Mouse (Mus musculus): ENCODE measurements around the gene C1qtnf3. TPM values are rescaled to one million over a fixed set of nuclear protein-coding genes. Genes with fewer than 3 reads are reported as not detected.
"Not testable (repeated sequence)": the region's sequence is repeated elsewhere in the genome, so short reads cannot be mapped to it uniquely, and the experiment has no call there.

Gene C1qtnf3
- polyA plus RNA-seq, 1 experiment from 2014 or later = 0.81 TPM

- no peak for DNase-seq (ENCODE audit: low spot score)
- Histone ChIP-seq H3K9ac (ENCODE audit: low read length) (no peak overlapping the region), H3K4me2 (ENCODE audit: low read depth, low read length, severe bottlenecking) (no peak overlapping the region), H3K4me1 (replicated peaks; ENCODE audit: control insufficient read depth, insufficient read depth, low read length) (no peaks in the 10 kb centered on the region; the same call in 1 of the 2 replicates), H3K27me3 (ENCODE audit: control insufficient read depth, insufficient read depth, low read length) (no peaks in the 10 kb centered on the region), H3K9me3 (ENCODE audit: control insufficient read depth, low read length) (no peaks in the 10 kb centered on the region), H3K27ac (ENCODE audit: low read depth, low read length) (no peak overlapping the region), H3K4me3 (ENCODE audit: low read depth, low read length) (no peak overlapping the region), H3K36me3 (ENCODE audit: control insufficient read depth, insufficient read depth, low read length) (no peaks in the 10 kb centered on the region)
- no peak for ATAC-seq (replicated peaks; ENCODE audit: low FRiP score)
Measured at GRCm38 (mm10) chr15:10977151-10977550, 25.0 kb downstream of the C1qtnf3 start.

DNA sequence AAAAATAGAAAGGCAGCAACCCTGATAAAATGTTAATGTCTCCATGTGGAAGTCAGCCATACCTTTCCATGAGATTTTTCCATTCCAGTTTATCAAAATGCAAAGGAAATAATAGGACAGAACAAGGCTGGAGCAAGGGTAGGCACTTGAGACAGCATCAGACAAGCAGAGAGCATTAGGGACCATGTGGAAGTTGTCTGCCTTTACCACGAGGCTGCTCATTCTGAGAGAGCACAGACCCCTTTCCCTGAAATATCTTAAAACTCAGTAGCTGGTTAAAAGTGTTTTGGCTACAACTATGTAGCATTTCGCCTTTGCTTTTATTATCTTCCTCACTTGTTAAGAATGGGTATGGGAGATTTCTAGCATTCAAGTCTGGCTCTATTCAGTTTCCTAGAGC lies 28.6 kb downstream of the C1qtnf3 start:
- Histone ChIP-seq H3K27me3 (ENCODE audit: control insufficient read depth, insufficient read depth, low read length) (no peaks in the 10 kb centered on the region), H3K9me3 (ENCODE audit: control insufficient read depth, low read length) (no peaks in the 10 kb centered on the region), H3K4me1 (replicated peaks; ENCODE audit: control insufficient read depth, insufficient read depth, low read length) (peaks cover 2% of the 10 kb centered on the region; the same call in 1 of the 2 replicates), H3K9ac (ENCODE audit: low read length) (peak overlapping the region; percentile 76; the same call in 1 of the 2 replicates), H3K27ac (ENCODE audit: low read depth, low read length) (no peak overlapping the region), H3K4me2 (ENCODE audit: low read depth, low read length, severe bottlenecking) (peak overlapping the region; percentile 65; the same call in 1 of the 2 replicates), H3K36me3 (ENCODE audit: control insufficient read depth, insufficient read depth, low read length) (no peaks in the 10 kb centered on the region), H3K4me3 (ENCODE audit: low read depth, low read length) (peak overlapping the region; percentile 66; the same call in 1 of the 2 replicates)
- ATAC-seq (replicated peaks; ENCODE audit: low FRiP score) (no peak), DNase-seq (ENCODE audit: low spot score) (no peak)
- WGBS = 62% methylated on average over 2 of the region's 2 CpGs

DNA sequence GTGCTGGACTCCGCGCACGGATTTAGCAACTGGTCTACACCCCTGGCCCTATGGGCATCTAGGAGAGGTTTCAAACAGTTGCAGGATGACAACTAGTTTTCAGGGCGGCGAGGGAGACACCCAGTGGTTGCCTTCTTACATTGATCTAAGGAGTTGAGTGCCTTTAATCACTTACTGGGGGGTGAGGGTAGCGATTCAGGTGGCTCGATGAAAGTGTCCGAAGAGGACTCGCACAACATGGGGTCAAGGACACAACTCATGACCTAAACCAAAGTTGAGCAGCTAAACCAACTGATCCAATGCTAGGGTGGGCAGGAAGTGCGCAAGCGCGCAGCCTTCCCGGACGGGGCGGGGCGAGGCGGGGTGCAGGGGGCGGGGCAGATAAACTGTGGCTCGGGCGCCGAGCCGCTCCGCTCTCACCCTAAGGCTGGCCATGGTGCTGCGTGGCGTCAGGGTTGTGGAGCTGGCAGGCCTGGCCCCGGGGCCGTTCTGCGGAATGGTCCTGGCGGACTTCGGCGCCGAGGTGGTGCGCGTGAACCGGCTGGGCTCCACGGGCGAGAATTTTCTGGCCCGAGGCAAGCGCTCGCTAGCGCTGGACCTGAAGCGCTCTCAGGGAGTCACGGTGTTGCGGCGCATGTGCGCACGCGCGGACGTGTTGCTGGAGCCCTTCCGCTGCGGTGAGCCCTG lies 29.4 kb downstream of the C1qtnf3 start, which contains the start of gene Amacr:
Gene Amacr, plus strand, starts transcription at position 380 of the 687 bp plus-strand sequence.
- Histone ChIP-seq H3K4me1 (replicated peaks; ENCODE audit: control insufficient read depth, insufficient read depth, low read length) (peaks cover 2% of the 10 kb centered on the region; the same call in 1 of the 2 replicates), H3K27me3 (ENCODE audit: control insufficient read depth, insufficient read depth, low read length) (no peaks in the 10 kb centered on the region), H3K27ac (ENCODE audit: low read depth, low read length) (0 out of 2 replicates have a peak within 1 kb of the TSS, but pooled peaks have one; percentile 12), H3K36me3 (ENCODE audit: control insufficient read depth, insufficient read depth, low read length) (no peaks in the 10 kb centered on the region), H3K4me2 (ENCODE audit: low read depth, low read length, severe bottlenecking) (peak within 1 kb of the TSS; percentile 65), H3K4me3 (ENCODE audit: low read depth, low read length) (peak within 1 kb of the TSS; percentile 66), H3K9ac (ENCODE audit: low read length) (peak within 1 kb of the TSS; percentile 76), H3K9me3 (ENCODE audit: control insufficient read depth, low read length) (no peaks in the 10 kb centered on the region)
- ATAC-seq (replicated peaks; ENCODE audit: low FRiP score) (peak; percentile 100), DNase-seq (ENCODE audit: low spot score) (peak; percentile 94)
- WGBS = under 1% methylated on average over 52 of the region's 52 CpGs

GRCm38 (mm10) chr15:10982064-10982435 lies 29.9 kb downstream of the C1qtnf3 start:
- Histone ChIP-seq H3K9me3 (ENCODE audit: control insufficient read depth, low read length) (no peaks in the 10 kb centered on the region), H3K4me1 (replicated peaks; ENCODE audit: control insufficient read depth, insufficient read depth, low read length) (peaks cover 2% of the 10 kb centered on the region; the same call in 1 of the 2 replicates), H3K9ac (ENCODE audit: low read length) (peak overlapping the region; percentile 76), H3K27me3 (ENCODE audit: control insufficient read depth, insufficient read depth, low read length) (no peaks in the 10 kb centered on the region), H3K4me2 (ENCODE audit: low read depth, low read length, severe bottlenecking) (peak overlapping the region; percentile 65), H3K4me3 (ENCODE audit: low read depth, low read length) (peak overlapping the region; percentile 66), H3K36me3 (ENCODE audit: control insufficient read depth, insufficient read depth, low read length) (no peaks in the 10 kb centered on the region), H3K27ac (ENCODE audit: low read depth, low read length) (no peak overlapping the region)
- 7% methylated on average over 6 of the region's 6 CpGs for WGBS
- DNase-seq (ENCODE audit: low spot score) (no peak), ATAC-seq (replicated peaks; ENCODE audit: low FRiP score) (peak; percentile 34)

DNA sequence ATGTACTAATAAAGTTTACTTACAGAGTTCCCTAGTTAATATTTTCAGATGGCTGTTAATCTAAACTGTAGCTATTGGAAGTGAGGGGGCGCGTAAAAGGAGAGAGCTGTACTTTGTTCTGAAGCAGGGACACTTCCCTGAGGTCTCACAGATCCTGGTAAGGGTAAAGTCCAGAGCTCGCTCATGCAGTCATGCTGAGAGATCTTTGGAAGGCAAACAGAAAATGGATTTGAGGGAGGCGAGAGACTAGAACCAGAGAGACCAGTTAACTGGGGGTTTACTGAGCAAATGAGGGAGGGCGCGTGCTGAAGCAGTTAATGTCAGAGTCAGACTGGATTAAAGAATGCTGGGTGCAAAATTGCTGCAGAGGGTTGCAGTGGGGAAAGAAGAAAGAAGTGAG lies 33.6 kb downstream of the C1qtnf3 start:
- H3K27ac ChIP-seq (ENCODE audit: low read depth, low read length) = no peak overlapping the region

GRCm38 (mm10) chr15:10986477-10986876 lies 34.3 kb downstream of the C1qtnf3 start:
- WGBS = 75% methylated on average over 2 of the region's 2 CpGs

More for the DNA sequence above, 33.6 kb downstream of the C1qtnf3 start:
- no peaks in the 10 kb centered on the region for H3K36me3 ChIP-seq (ENCODE audit: control insufficient read depth, insufficient read depth, low read length)
- ATAC-seq (replicated peaks; ENCODE audit: low FRiP score) = no peak
- no peaks in the 10 kb centered on the region for H3K9me3 ChIP-seq (ENCODE audit: control insufficient read depth, low read length)
- H3K4me3 ChIP-seq (ENCODE audit: low read depth, low read length) = no peak overlapping the region
- H3K4me2 ChIP-seq (ENCODE audit: low read depth, low read length, severe bottlenecking) = no peak overlapping the region
- H3K4me1 ChIP-seq (replicated peaks; ENCODE audit: control insufficient read depth, insufficient read depth, low read length) = peaks cover 2% of the 10 kb centered on the region; the same call in 1 of the 2 replicates
- no peak for DNase-seq (ENCODE audit: low spot score)
- H3K27me3 ChIP-seq (ENCODE audit: control insufficient read depth, insufficient read depth, low read length) = no peaks in the 10 kb centered on the region
- H3K9ac ChIP-seq (ENCODE audit: low read length) = no peak overlapping the region; the same call in 1 of the 2 replicates
- 88% methylated on average over 6 of the region's 6 CpGs for WGBS

GRCm38 (mm10) chr15:10990411-10990810 lies 38.3 kb downstream of the C1qtnf3 start:
- Histone ChIP-seq H3K27me3 (ENCODE audit: control insufficient read depth, insufficient read depth, low read length) (no peaks in the 10 kb centered on the region), H3K9me3 (ENCODE audit: control insufficient read depth, low read length) (no peaks in the 10 kb centered on the region), H3K4me1 (replicated peaks; ENCODE audit: control insufficient read depth, insufficient read depth, low read length) (no peaks in the 10 kb centered on the region), H3K4me3 (ENCODE audit: low read depth, low read length) (no peak overlapping the region), H3K4me2 (ENCODE audit: low read depth, low read length, severe bottlenecking) (no peak overlapping the region), H3K9ac (ENCODE audit: low read length) (no peak overlapping the region), H3K36me3 (ENCODE audit: control insufficient read depth, insufficient read depth, low read length) (no peaks in the 10 kb centered on the region), H3K27ac (ENCODE audit: low read depth, low read length) (no peak overlapping the region)
- ATAC-seq (replicated peaks; ENCODE audit: low FRiP score) = no peak
- DNase-seq (ENCODE audit: low spot score) = no peak
- 71% methylated on average over 2 of the region's 2 CpGs for WGBS

More at GRCm38 (mm10) chr15:10986477-10986876, 34.3 kb downstream of the C1qtnf3 start:
- not testable (repeated sequence) for H3K4me1 ChIP-seq (replicated peaks; ENCODE audit: control insufficient read depth, insufficient read depth, low read length); H3K9ac ChIP-seq (ENCODE audit: low read length); DNase-seq (ENCODE audit: low spot score); H3K4me2 ChIP-seq (ENCODE audit: low read depth, low read length, severe bottlenecking); H3K27ac ChIP-seq (ENCODE audit: low read depth, low read length); H3K36me3 ChIP-seq (ENCODE audit: control insufficient read depth, insufficient read depth, low read length); H3K4me3 ChIP-seq (ENCODE audit: low read depth, low read length); H3K9me3 ChIP-seq (ENCODE audit: control insufficient read depth, low read length); ATAC-seq (replicated peaks; ENCODE audit: low FRiP score); H3K27me3 ChIP-seq (ENCODE audit: control insufficient read depth, insufficient read depth, low read length)

DNA sequence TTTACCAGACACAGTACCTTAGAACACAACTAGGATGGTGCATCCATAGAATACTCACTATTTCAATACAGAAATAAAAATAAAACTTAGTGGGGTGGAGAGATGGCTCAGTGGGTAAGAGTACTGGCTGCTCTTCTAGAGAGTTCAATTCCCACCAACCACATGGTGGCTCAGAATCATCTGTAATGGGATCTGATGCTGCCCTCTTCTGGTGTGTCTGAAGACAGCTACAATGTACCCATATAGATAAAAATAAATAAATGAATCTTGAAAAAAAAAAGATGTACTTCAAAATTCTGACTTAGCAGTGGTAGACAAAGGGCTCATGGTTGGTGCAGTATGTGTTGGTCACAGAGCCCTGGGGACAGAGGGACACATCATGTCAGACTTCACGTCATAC lies 39.4 kb downstream of the C1qtnf3 start:
- Histone ChIP-seq H3K4me2 (ENCODE audit: low read depth, low read length, severe bottlenecking) (no peak overlapping the region), H3K36me3 (ENCODE audit: control insufficient read depth, insufficient read depth, low read length) (no peaks in the 10 kb centered on the region), H3K4me3 (ENCODE audit: low read depth, low read length) (no peak overlapping the region), H3K9me3 (ENCODE audit: control insufficient read depth, low read length) (no peaks in the 10 kb centered on the region), H3K27me3 (ENCODE audit: control insufficient read depth, insufficient read depth, low read length) (no peaks in the 10 kb centered on the region), H3K9ac (ENCODE audit: low read length) (no peak overlapping the region), H3K27ac (ENCODE audit: low read depth, low read length) (no peak overlapping the region), H3K4me1 (replicated peaks; ENCODE audit: control insufficient read depth, insufficient read depth, low read length) (no peaks in the 10 kb centered on the region)
- DNase-seq (ENCODE audit: low spot score) (no peak), ATAC-seq (replicated peaks; ENCODE audit: low FRiP score) (no peak)
- WGBS = 94% methylated on average over 1 of the region's 1 CpGs

GRCm38 (mm10) chr15:10999832-11000231 lies 47.7 kb downstream of the C1qtnf3 start:
- WGBS = 52% methylated on average over 5 of the region's 5 CpGs
- no peak for DNase-seq (ENCODE audit: low spot score)
- H3K4me1 ChIP-seq (replicated peaks; ENCODE audit: control insufficient read depth, insufficient read depth, low read length) = no peaks in the 10 kb centered on the region
- no peak overlapping the region for H3K27ac ChIP-seq (ENCODE audit: low read depth, low read length)
- no peak overlapping the region for H3K4me3 ChIP-seq (ENCODE audit: low read depth, low read length)
- no peaks in the 10 kb centered on the region for H3K36me3 ChIP-seq (ENCODE audit: control insufficient read depth, insufficient read depth, low read length)
- H3K9me3 ChIP-seq (ENCODE audit: control insufficient read depth, low read length) = no peaks in the 10 kb centered on the region
- no peaks in the 10 kb centered on the region for H3K27me3 ChIP-seq (ENCODE audit: control insufficient read depth, insufficient read depth, low read length)
- no peak overlapping the region for H3K4me2 ChIP-seq (ENCODE audit: low read depth, low read length, severe bottlenecking)
- H3K9ac ChIP-seq (ENCODE audit: low read length) = no peak overlapping the region
- no peak for ATAC-seq (replicated peaks; ENCODE audit: low FRiP score)
